27 mouse cellular contexts compared by ENCODE assay signal in genomic region chr5:12454946-12455345, GRCm38 (mm10).
A peak's percentile ranks its signal among the peaks of the same experiment; 100 is the strongest.
DNase-seq lines count a peak whose midpoint lies in the region; ATAC-seq lines count a peak whose summit lies in the region.
"Had no signal": no experiment of that assay in that cellular context is flagged by ENCODE, and none has a peak within 500 bp of the region (broad histone marks: within the 10 kb centered on the region; RNA-seq: fewer than 3 reads in every experiment).

No protein-coding gene starts in this region.

- H3K27ac ChIP-seq in neural tube, embryonic 11.5 days (ENCODE audit: low read depth, low read length) = no peak overlapping the region
- no peak overlapping the region for H3K27ac ChIP-seq in neural tube, embryonic 15.5 days (replicated peaks)
- H3K27ac ChIP-seq in forebrain, embryonic 15.5 days (replicated peaks) = no peak overlapping the region
- H3K27ac ChIP-seq: forebrain, embryonic 13.5 days; hindbrain, embryonic 12.5 days; hindbrain, postnatal 0 days; intestine, embryonic 15.5 days; liver, embryonic 15.5 days; lung, embryonic 15.5 days; midbrain, embryonic 12.5 days; neural tube, embryonic 12.5 days had no signal

- 52% methylated on average over 1 of the region's 1 CpGs for WGBS in neural tube, embryonic 11.5 days
- WGBS in neural tube, embryonic 15.5 days = 37% methylated on average over 1 of the region's 1 CpGs
- WGBS in forebrain, embryonic 15.5 days = 58% methylated on average over 1 of the region's 1 CpGs

- no peaks in the 10 kb centered on the region for H3K9me3 ChIP-seq in neural tube, embryonic 11.5 days (ENCODE audit: control insufficient read depth, low read length)
- no peaks in the 10 kb centered on the region for H3K9me3 ChIP-seq in neural tube, embryonic 15.5 days (replicated peaks)
- no peaks in the 10 kb centered on the region for H3K9me3 ChIP-seq in forebrain, embryonic 15.5 days
- H3K9me3 ChIP-seq: forebrain, embryonic 13.5 days; hindbrain, embryonic 12.5 days; intestine, embryonic 15.5 days; liver, embryonic 15.5 days; lung, embryonic 15.5 days; midbrain, embryonic 12.5 days; neural tube, embryonic 12.5 days had no signal

- peak; percentile 18; the same call in 1 of the 2 replicates for ATAC-seq in neural tube, embryonic 11.5 days (ENCODE audit: insufficient read depth, low FRiP score, low TSS enrichment)
- ATAC-seq in neural tube, embryonic 15.5 days (ENCODE audit: low FRiP score) = no peak
- no peak for ATAC-seq in forebrain, embryonic 15.5 days (replicated peaks)
- ATAC-seq: forebrain, embryonic 13.5 days; hindbrain, postnatal 0 days; intestine, embryonic 15.5 days; Patski had no signal

- H3K4me2 ChIP-seq in neural tube, embryonic 11.5 days (ENCODE audit: low read depth) = no peak overlapping the region
- no peak overlapping the region for H3K4me2 ChIP-seq in neural tube, embryonic 15.5 days
- H3K4me2 ChIP-seq in forebrain, embryonic 15.5 days (replicated peaks) = no peak overlapping the region
- H3K4me2 ChIP-seq: forebrain, embryonic 13.5 days; heart, embryonic 11.5 days; hindbrain, embryonic 12.5 days; intestine, embryonic 15.5 days; liver, embryonic 15.5 days; lung, embryonic 15.5 days; midbrain, embryonic 12.5 days; neural tube, embryonic 12.5 days had no signal

- no peaks in the 10 kb centered on the region for H3K4me1 ChIP-seq in neural tube, embryonic 11.5 days (ENCODE audit: control insufficient read depth, insufficient read depth, low read length)
- H3K4me1 ChIP-seq in neural tube, embryonic 15.5 days = no peaks in the 10 kb centered on the region
- H3K4me1 ChIP-seq in forebrain, embryonic 15.5 days = no peaks in the 10 kb centered on the region
- H3K4me1 ChIP-seq: forebrain, embryonic 13.5 days; hindbrain, embryonic 12.5 days; intestine, embryonic 15.5 days; liver, embryonic 15.5 days; lung, embryonic 15.5 days; midbrain, embryonic 12.5 days; neural tube, embryonic 12.5 days had no signal

- no peaks in the 10 kb centered on the region for H3K27me3 ChIP-seq in neural tube, embryonic 11.5 days (ENCODE audit: control insufficient read depth, insufficient read depth, low read length)
- H3K27me3 ChIP-seq in neural tube, embryonic 15.5 days (replicated peaks) = no peaks in the 10 kb centered on the region
- H3K27me3 ChIP-seq in forebrain, embryonic 15.5 days = no peaks in the 10 kb centered on the region
- H3K27me3 ChIP-seq: forebrain, embryonic 13.5 days; hindbrain, embryonic 12.5 days; intestine, embryonic 15.5 days; liver, embryonic 15.5 days; lung, embryonic 15.5 days; midbrain, embryonic 12.5 days; neural tube, embryonic 12.5 days; Patski had no signal

- DNase-seq in kidney, adult 11 months = peak; percentile 21
- no peak for DNase-seq in kidney, adult 18-20 months
- no peak for DNase-seq in neural tube, embryonic 11.5 days (ENCODE audit: low spot score)
- DNase-seq in kidney, postnatal 14 days = peak; percentile 38
- no peak for DNase-seq in cerebellum, adult 9-10 months
- DNase-seq: cerebellum, adult 18-20 months; cerebellum, postnatal 14 days; gastrocnemius, postnatal 25 days; heart, adult 11 months; heart, postnatal 36 days; layer of hippocampus, adult 9-11 months; liver; lung, postnatal 36 days; thymus, adult 2 months; thymus, postnatal 36 days had no signal

- H3K36me3 ChIP-seq in neural tube, embryonic 11.5 days (ENCODE audit: control insufficient read depth, insufficient read depth, low read length) = no peaks in the 10 kb centered on the region
- H3K36me3 ChIP-seq in neural tube, embryonic 15.5 days = no peaks in the 10 kb centered on the region
- H3K36me3 ChIP-seq in forebrain, embryonic 15.5 days = no peaks in the 10 kb centered on the region
- H3K36me3 ChIP-seq: hindbrain, embryonic 12.5 days; intestine, embryonic 15.5 days; liver, embryonic 15.5 days; lung, embryonic 15.5 days; midbrain, embryonic 12.5 days; neural tube, embryonic 12.5 days had no signal

- no peak overlapping the region for H3K9ac ChIP-seq in neural tube, embryonic 11.5 days (ENCODE audit: low read length)
- H3K9ac ChIP-seq in neural tube, embryonic 15.5 days (replicated peaks) = no peak overlapping the region
- H3K9ac ChIP-seq in forebrain, embryonic 15.5 days (replicated peaks) = no peak overlapping the region
- H3K9ac ChIP-seq: forebrain, embryonic 13.5 days; hindbrain, embryonic 12.5 days; intestine, embryonic 15.5 days; liver, embryonic 15.5 days; lung, embryonic 15.5 days; midbrain, embryonic 12.5 days; neural tube, embryonic 12.5 days had no signal

- H3K4me3 ChIP-seq in neural tube, embryonic 11.5 days (ENCODE audit: low read depth, low read length) = no peak overlapping the region
- no peak overlapping the region for H3K4me3 ChIP-seq in neural tube, embryonic 15.5 days (replicated peaks)
- H3K4me3 ChIP-seq in forebrain, embryonic 15.5 days = no peak overlapping the region
- H3K4me3 ChIP-seq: forebrain, embryonic 13.5 days; hindbrain, embryonic 12.5 days; intestine, embryonic 15.5 days; liver, embryonic 15.5 days; lung, embryonic 15.5 days; midbrain, embryonic 12.5 days; neural tube, embryonic 12.5 days had no signal

Comparison
In these comparisons a context has a peak if more than half of its experiments do, and no peak if none do; other contexts are left out.
1. DNase-seq: peak in kidney, adult 11 months (single experiment) and kidney, postnatal 14 days (single experiment); none in kidney, adult 18-20 months (single experiment), neural tube, embryonic 11.5 days (single experiment) and cerebellum, adult 9-10 months (single experiment).